Mouse (Mus musculus) midbrain, embryonic 11.5 days (tissue): ENCODE measurements around the gene Kremen1. TPM values are rescaled to one million over a fixed set of nuclear protein-coding genes. Genes with fewer than 3 reads are reported as not detected.

ENCODE experiments used
- ATAC-seq: fragments of 200-750 bp; cut with Nextera tagmentation; 2 replicates; pipeline ENCODE4 v1.8.0; 2017; ENCODE audit warnings: moderate TSS enrichment, moderate library complexity; ENCODE audit not compliant: low FRiP score
- DNase-seq: peaks from one replicate; pipeline ENCODE4 v3.0.0; 2015; ENCODE audit warnings: low spot score; ENCODE audit errors: missing footprints
- H3K27ac ChIP-seq: fragments of 300-500 bp; sonication (generic); 2 replicates; pipeline ENCODE4 v1.5.1; 2014; ENCODE audit warnings: low read depth, low read length
- H3K27me3 ChIP-seq: fragments of 300-500 bp; sonication (generic); 2 replicates; pipeline ENCODE4 v1.6.1; 2014; ENCODE audit warnings: mild to moderate bottlenecking, low read length, moderate library complexity, mixed read lengths; ENCODE audit not compliant: control insufficient read depth, insufficient read depth
- H3K36me3 ChIP-seq: fragments of 300-500 bp; sonication (generic); 2 replicates; pipeline ENCODE4 v1.6.1; 2014; ENCODE audit warnings: mild to moderate bottlenecking, low read length, moderate library complexity, mixed read lengths; ENCODE audit not compliant: control insufficient read depth, insufficient read depth
- H3K4me1 ChIP-seq: fragments of 300-500 bp; sonication (generic); 2 replicates; pipeline ENCODE4 v1.6.1; 2014; ENCODE audit warnings: low read length; ENCODE audit not compliant: control insufficient read depth, insufficient read depth
- H3K4me2 ChIP-seq: fragments of 300-500 bp; sonication (generic); 2 replicates; pipeline ENCODE4 v1.6.1; 2014; ENCODE audit warnings: mild to moderate bottlenecking, moderate library complexity
- H3K4me3 ChIP-seq: fragments of 300-500 bp; sonication (generic); 2 replicates; pipeline ENCODE4 v1.5.1; 2014; ENCODE audit warnings: low read depth, low read length
- H3K9ac ChIP-seq: fragments of 300-500 bp; sonication (generic); 2 replicates; pipeline ENCODE4 v1.6.1; 2014; ENCODE audit warnings: low read length
- H3K9me3 ChIP-seq: fragments of 300-500 bp; sonication (generic); 2 replicates; pipeline ENCODE4 v1.6.1; 2016; ENCODE audit warnings: low read length; ENCODE audit not compliant: control insufficient read depth
- WGBS: fragments of 180-500 bp; shearing (Covaris S2); extraction: QIAGEN DNeasy Blood & Tissue Kit; methylation state at CpG from one replicate; pipeline ENCODE4 v1.1.7; 2014; 5-methylcytosine and 5-hydroxymethylcytosine counted together
- polyA plus RNA-seq: library from polyadenylated mRNA; unstranded; fragments of >200 nt; fragmentation: Nextera tagmentation; extraction: Ambion mirVana; gene quantifications from 2 replicates; pipeline ENCODE4 v1.2.1, GENCODE M21; 2014

The Kremen1 gene
- polyA plus RNA-seq, 1 experiment from 2014 or later, result 6.9 TPM

- Histone ChIP-seq H3K9me3 (no peaks in the 10 kb centered on the region), H3K9ac (no peak overlapping the region), H3K27me3 (no peaks in the 10 kb centered on the region), H3K27ac (no peak overlapping the region), H3K36me3 (no peaks in the 10 kb centered on the region), H3K4me1 (peaks cover 5% of the 10 kb centered on the region; the same call in 1 of the 2 replicates), H3K4me3 (no peak overlapping the region), H3K4me2 (no peak overlapping the region)
- DNase-seq, result no peak
- WGBS, result 93% methylated on average over 4 of the region's 4 CpGs
- ATAC-seq, result no peak
These were observed 73.2 kb downstream of the Kremen1 start for GRCm38 (mm10) chr11:5188170-5188569.

- no peak for DNase-seq
- Histone ChIP-seq H3K4me3 (no peak overlapping the region), H3K9me3 (no peaks in the 10 kb centered on the region), H3K27ac (no peak overlapping the region), H3K4me2 (no peak overlapping the region), H3K9ac (no peak overlapping the region), H3K4me1 (peaks cover 5% of the 10 kb centered on the region; the same call in 1 of the 2 replicates), H3K27me3 (no peaks in the 10 kb centered on the region), H3K36me3 (no peaks in the 10 kb centered on the region)
- ATAC-seq, result no peak
- 63% methylated on average over 9 of the region's 9 CpGs for WGBS
These were observed 76.5 kb downstream of the Kremen1 start for GRCm38 (mm10) chr11:5184832-5185231.

DNA sequence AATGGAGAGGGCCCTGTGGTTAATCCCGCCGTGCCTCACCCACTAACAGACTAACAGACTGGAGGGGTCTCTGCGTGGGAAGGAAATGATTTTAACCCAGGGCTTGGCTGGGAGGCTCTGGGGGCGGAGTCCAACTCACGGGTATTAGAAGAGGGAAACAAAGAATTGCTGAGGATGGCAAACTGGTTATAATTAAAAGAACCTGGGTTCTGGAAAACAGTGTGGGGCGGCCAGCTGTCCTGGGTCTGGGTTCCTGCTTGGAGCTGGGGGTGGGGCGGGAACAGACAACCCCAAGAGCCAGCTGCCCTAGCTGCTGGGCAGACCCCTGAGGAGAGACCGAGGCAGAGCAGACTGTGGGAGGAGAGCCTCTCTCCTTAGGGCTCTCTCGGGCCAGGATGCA, 77.1 kb downstream of the Kremen1 start:
- peak; percentile 50; the same call in 1 of the 2 replicates for ATAC-seq

DNA sequence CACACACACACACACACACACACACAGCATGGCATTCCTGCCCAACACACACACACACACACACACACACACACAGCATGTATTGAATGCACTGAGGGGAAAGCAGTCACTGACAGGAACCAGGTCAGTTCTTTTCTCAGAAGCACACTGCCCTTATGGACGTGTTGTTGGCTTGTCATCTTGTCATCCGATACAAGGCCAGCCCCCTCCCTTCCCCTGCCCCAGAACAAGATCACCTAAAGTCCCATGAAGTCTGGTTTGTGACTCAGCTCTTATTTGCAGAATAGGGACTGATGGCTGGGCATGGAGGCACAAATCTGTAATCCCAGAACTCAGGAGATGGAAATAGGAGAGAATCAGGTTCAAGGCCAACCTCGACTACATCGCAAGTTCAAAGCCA, 78.5 kb downstream of the Kremen1 start:
- Histone ChIP-seq H3K9me3 (no peaks in the 10 kb centered on the region), H3K4me1 (peaks cover 5% of the 10 kb centered on the region; the same call in 1 of the 2 replicates), H3K9ac (no peak overlapping the region), H3K36me3 (no peaks in the 10 kb centered on the region), H3K4me2 (no peak overlapping the region), H3K27me3 (no peaks in the 10 kb centered on the region), H3K27ac (no peak overlapping the region), H3K4me3 (no peak overlapping the region)
- ATAC-seq (no peak), DNase-seq (no peak)
- WGBS, result 70% methylated on average over 4 of the region's 4 CpGs

More for the DNA sequence above, 77.1 kb downstream of the Kremen1 start:
- Histone ChIP-seq H3K9ac (no peak overlapping the region), H3K27ac (no peak overlapping the region), H3K4me2 (no peak overlapping the region), H3K4me1 (peaks cover 5% of the 10 kb centered on the region; the same call in 1 of the 2 replicates), H3K9me3 (no peaks in the 10 kb centered on the region), H3K36me3 (no peaks in the 10 kb centered on the region), H3K27me3 (no peaks in the 10 kb centered on the region), H3K4me3 (no peak overlapping the region)
- no peak for DNase-seq
- 22% methylated on average over 9 of the region's 9 CpGs for WGBS

- no peaks in the 10 kb centered on the region for H3K27me3 ChIP-seq
- 0 out of 2 replicates have a peak, but pooled peaks have one; percentile 50 for ATAC-seq
These were observed 79.4 kb downstream of the Kremen1 start for GRCm38 (mm10) chr11:5181850-5182404.

GRCm38 (mm10) chr11:5179391-5179790, 82.0 kb downstream of the Kremen1 start:
- DNase-seq (no peak), ATAC-seq (no peak)
- Histone ChIP-seq H3K27ac (no peak overlapping the region), H3K4me3 (no peak overlapping the region), H3K27me3 (no peaks in the 10 kb centered on the region), H3K9me3 (no peaks in the 10 kb centered on the region), H3K36me3 (no peaks in the 10 kb centered on the region), H3K4me2 (no peak overlapping the region), H3K4me1 (peaks cover 3% of the 10 kb centered on the region; the same call in 1 of the 2 replicates), H3K9ac (no peak overlapping the region)
- WGBS, result 55% methylated on average over 8 of the region's 8 CpGs

More at GRCm38 (mm10) chr11:5181850-5182404, 79.4 kb downstream of the Kremen1 start:
- peak; percentile 99 for DNase-seq
- WGBS, result 23% methylated on average over 13 of the region's 13 CpGs
- H3K4me3 ChIP-seq, result no peak overlapping the region
- no peak overlapping the region for H3K27ac ChIP-seq
- H3K36me3 ChIP-seq, result no peaks in the 10 kb centered on the region
- H3K4me1 ChIP-seq, result peaks cover 5% of the 10 kb centered on the region; the same call in 1 of the 2 replicates
- H3K9me3 ChIP-seq, result no peaks in the 10 kb centered on the region
- H3K9ac ChIP-seq, result no peak overlapping the region
- H3K4me2 ChIP-seq, result no peak overlapping the region

DNA sequence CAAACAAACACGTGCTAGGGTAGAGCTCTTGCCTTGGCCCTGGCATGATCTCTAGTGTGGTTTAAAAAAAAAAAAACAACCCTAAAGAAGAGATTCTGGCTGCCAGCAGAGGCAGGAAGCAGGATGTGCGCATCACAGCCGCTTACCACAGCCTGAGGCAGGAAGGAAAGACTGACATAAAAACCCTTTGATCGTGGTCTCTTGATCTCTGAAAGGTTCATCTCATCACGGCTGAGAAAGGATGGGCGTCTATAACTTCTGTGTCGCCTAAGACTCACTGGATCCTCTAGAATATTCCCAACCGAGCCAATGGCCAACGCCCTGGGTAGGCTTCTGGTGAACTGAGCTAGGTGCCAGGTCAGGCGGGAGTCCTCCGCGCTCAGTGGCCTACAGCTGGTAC, 84.2 kb downstream of the Kremen1 start:
- no peak overlapping the region for H3K9ac ChIP-seq
- no peaks in the 10 kb centered on the region for H3K4me1 ChIP-seq
- WGBS, result 89% methylated on average over 12 of the region's 12 CpGs
- no peaks in the 10 kb centered on the region for H3K27me3 ChIP-seq
- ATAC-seq (no peak), DNase-seq (no peak)
- no peaks in the 10 kb centered on the region for H3K9me3 ChIP-seq
- no peaks in the 10 kb centered on the region for H3K36me3 ChIP-seq
- H3K4me2 ChIP-seq, result no peak overlapping the region
- no peak overlapping the region for H3K27ac ChIP-seq
- no peak overlapping the region for H3K4me3 ChIP-seq

- H3K27me3 ChIP-seq, result no peaks in the 10 kb centered on the region
- 83% methylated on average over 8 of the region's 8 CpGs for WGBS
- ATAC-seq, result no peak
- no peak overlapping the region for H3K9ac ChIP-seq
- no peaks in the 10 kb centered on the region for H3K9me3 ChIP-seq
- H3K27ac ChIP-seq, result no peak overlapping the region
- no peaks in the 10 kb centered on the region for H3K4me1 ChIP-seq
- no peak overlapping the region for H3K4me3 ChIP-seq
- no peaks in the 10 kb centered on the region for H3K36me3 ChIP-seq
- no peak for DNase-seq
- H3K4me2 ChIP-seq, result no peak overlapping the region
These were observed 84.7 kb downstream of the Kremen1 start for GRCm38 (mm10) chr11:5176685-5177084.

DNA sequence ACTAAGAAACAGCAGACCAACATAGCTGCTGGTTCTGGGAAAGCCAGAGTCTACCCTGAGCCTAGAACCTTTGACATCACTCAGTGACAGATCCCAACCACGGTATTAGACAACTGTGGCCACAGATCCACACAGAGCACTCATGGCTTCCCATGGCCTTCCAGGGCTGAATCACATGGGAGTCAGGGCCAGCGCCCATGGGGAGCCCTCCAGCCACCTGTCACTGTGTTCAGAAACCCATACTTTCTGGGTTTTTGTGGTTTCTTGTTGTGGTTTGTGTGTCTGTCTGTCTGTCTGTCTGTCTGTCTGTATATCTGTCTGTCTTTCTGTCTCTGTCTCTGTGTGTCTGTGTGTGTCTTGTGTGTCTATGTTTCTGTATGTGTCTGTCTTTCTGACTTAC, 85.5 kb downstream of the Kremen1 start:
- ATAC-seq (no peak), DNase-seq (no peak)
- H3K4me3 ChIP-seq, result no peak overlapping the region
- no peaks in the 10 kb centered on the region for H3K9me3 ChIP-seq
- no peak overlapping the region for H3K4me2 ChIP-seq
- no peak overlapping the region for H3K9ac ChIP-seq
- no peaks in the 10 kb centered on the region for H3K4me1 ChIP-seq
- no peaks in the 10 kb centered on the region for H3K27me3 ChIP-seq
- H3K36me3 ChIP-seq, result no peaks in the 10 kb centered on the region
- WGBS, result 79% methylated on average over 2 of the region's 2 CpGs
- no peak overlapping the region for H3K27ac ChIP-seq
